Mouse (Mus musculus) forebrain, embryonic 14.5 days (tissue): ENCODE results near the gene Sugp2. TPM values are rescaled to one million over a fixed set of nuclear protein-coding genes. Genes with fewer than 3 reads are reported as not detected.

Experiments
- ATAC-seq: fragments of 200-750 bp; cut with Nextera tagmentation; 2 replicates; pipeline ENCODE4 v1.8.0; 2017; ENCODE audit warnings: mild to moderate bottlenecking, moderate library complexity
- DNase-seq: peaks from one replicate; pipeline ENCODE4 v3.0.0-alpha.2; 2015; ENCODE audit warnings: low spot score
- H3K27ac ChIP-seq: fragments of 300-500 bp; sonication (generic); 2 replicates; pipeline ENCODE4 v1.5.1; 2014; ENCODE audit warnings: low read depth, mild to moderate bottlenecking, control low read depth, low read length, moderate library complexity
- H3K27me3 ChIP-seq: fragments of 300-500 bp; sonication (generic); replicated peaks from 2 replicates; pipeline ENCODE4 v1.6.1; 2014; ENCODE audit warnings: low read length, control low read depth, mixed read lengths; ENCODE audit not compliant: control insufficient read depth, insufficient read depth
- H3K36me3 ChIP-seq: fragments of 300-500 bp; sonication (generic); 2 replicates; pipeline ENCODE4 v1.6.1; 2014; ENCODE audit warnings: low read length, control low read depth; ENCODE audit not compliant: control insufficient read depth, insufficient read depth
- H3K4me1 ChIP-seq: fragments of 300-500 bp; sonication (generic); 2 replicates; pipeline ENCODE4 v1.6.1; 2014; ENCODE audit warnings: antibody characterized with exemption, low read length, control low read depth; ENCODE audit not compliant: control insufficient read depth, insufficient read depth
- H3K4me2 ChIP-seq: fragments of 300-500 bp; sonication (generic); 2 replicates; pipeline ENCODE4 v1.6.1; 2014; ENCODE audit warnings: mild to moderate bottlenecking, control low read depth, low read length
- H3K4me3 ChIP-seq: fragments of 300-500 bp; sonication (generic); 2 replicates; pipeline ENCODE4 v1.5.1; 2014; ENCODE audit warnings: low read depth, low read length, control low read depth
- H3K9ac ChIP-seq: fragments of 300-500 bp; sonication (generic); 2 replicates; pipeline ENCODE4 v1.6.1; 2014; ENCODE audit warnings: mild to moderate bottlenecking, low read length, control low read depth, moderate library complexity
- H3K9me3 ChIP-seq: fragments of 300-500 bp; sonication (generic); replicated peaks from 2 replicates; pipeline ENCODE4 v1.6.1; 2016; ENCODE audit warnings: low read length, control low read depth, mixed read lengths; ENCODE audit not compliant: control insufficient read depth
- WGBS: fragments of 180-500 bp; shearing (Covaris S2); extraction: QIAGEN DNeasy Blood & Tissue Kit; methylation state at CpG from one replicate; pipeline ENCODE4 v1.1.7; 2014; 5-methylcytosine and 5-hydroxymethylcytosine counted together
- polyA plus RNA-seq: library from polyadenylated mRNA; unstranded; fragments of >200 nt; fragmentation: Nextera tagmentation; extraction: Ambion mirVana; gene quantifications from 2 replicates; pipeline ENCODE4 v1.2.1, GENCODE M21; 2014

Gene Sugp2
- polyA plus RNA-seq, 1 experiment from 2014 or later: 55.6 TPM

GRCm38 (mm10) chr8:70327512-70327911, 93.5 kb downstream of the Sugp2 start:
- peaks cover 18% of the 10 kb centered on the region for H3K4me1 ChIP-seq
- peaks cover 68% of the 10 kb centered on the region for H3K36me3 ChIP-seq
- DNase-seq (no peak), ATAC-seq (no peak)
- WGBS: 93% methylated on average over 6 of the region's 6 CpGs
- H3K27me3 ChIP-seq: no peaks in the 10 kb centered on the region
- no peak overlapping the region for H3K27ac ChIP-seq
- no peak overlapping the region for H3K9ac ChIP-seq
- H3K4me2 ChIP-seq: no peak overlapping the region
- no peak overlapping the region for H3K4me3 ChIP-seq
- H3K9me3 ChIP-seq: no peaks in the 10 kb centered on the region

GRCm38 (mm10) chr8:70329124-70329834, 95.3 kb downstream of the Sugp2 start, which contains the start of gene Gdf1:
Gdf1 (plus strand) TSS chr8:70329817.
- no peak within 1 kb of the TSS for H3K4me3 ChIP-seq
- peaks cover 18% of the 10 kb centered on the region for H3K4me1 ChIP-seq
- no peak within 1 kb of the TSS for H3K27ac ChIP-seq
- H3K4me2 ChIP-seq: peak within 1 kb of the TSS; percentile 28; the same call in 1 of the 2 replicates
- DNase-seq: no peak
- H3K9ac ChIP-seq: peak within 1 kb of the TSS; percentile 37
- H3K36me3 ChIP-seq: peaks cover 70% of the 10 kb centered on the region
- WGBS: 29% methylated on average over 14 of the region's 14 CpGs
- no peaks in the 10 kb centered on the region for H3K27me3 ChIP-seq
- no peaks in the 10 kb centered on the region for H3K9me3 ChIP-seq
- no peak for ATAC-seq

Other genes starting within 250 kb of the Sugp2 start
- gene Gatad2a, start 237.8 kb upstream of the Sugp2 start, polyA plus RNA-seq: 28.8 and 30.5 TPM in 2 replicates
- 67.4 and 78.1 TPM in 2 replicates for gene Mau2, start 191.5 kb upstream of the Sugp2 start, polyA plus RNA-seq
- 43.5 and 45.5 TPM in 2 replicates for gene Sugp1, start 191.4 kb upstream of the Sugp2 start, polyA plus RNA-seq
- 0.11 and 0.73 TPM in 2 replicates for gene Tm6sf2, start 161.3 kb upstream of the Sugp2 start, polyA plus RNA-seq
- gene Hapln4, start 150.8 kb upstream of the Sugp2 start, polyA plus RNA-seq: 0.19 and 0.28 TPM in 2 replicates
- 75.4 and 94.1 TPM in 2 replicates for gene Ncan, start 113.4 kb upstream of the Sugp2 start, polyA plus RNA-seq
- gene Nr2c2ap, start 102.9 kb upstream of the Sugp2 start, polyA plus RNA-seq: 41.4 and 46.0 TPM in 2 replicates
- 8.7 and 9.2 TPM in 2 replicates for gene Rfxank, start 95.1 kb upstream of the Sugp2 start, polyA plus RNA-seq
- gene Borcs8, start 94.7 kb upstream of the Sugp2 start, polyA plus RNA-seq: 66.2 and 76.7 TPM in 2 replicates
- gene Mef2b, start 94.5 kb upstream of the Sugp2 start, polyA plus RNA-seq: 0.30 and 0.77 TPM in 2 replicates
- 36.7 and 40.8 TPM in 2 replicates for gene Tmem161a, start 61.9 kb upstream of the Sugp2 start, polyA plus RNA-seq
- gene Slc25a42, start 21.9 kb upstream of the Sugp2 start, polyA plus RNA-seq: 2.3 and 3.3 TPM in 2 replicates
- 79.2 and 96.7 TPM in 2 replicates for gene Armc6, start 240 bp downstream of the Sugp2 start, polyA plus RNA-seq
- 31.5 and 42.8 TPM in 2 replicates for gene Homer3, start 48.6 kb downstream of the Sugp2 start, polyA plus RNA-seq
- gene Ddx49, start 68.3 kb downstream of the Sugp2 start, polyA plus RNA-seq: 51.5 and 52.3 TPM in 2 replicates
- 305 and 332 TPM in 2 replicates for gene Cope, start 68.3 kb downstream of the Sugp2 start, polyA plus RNA-seq
- 20.8 and 27.6 TPM in 2 replicates for gene Cers1, start 81.5 kb downstream of the Sugp2 start, polyA plus RNA-seq
- gene Gdf1, start 95.6 kb downstream of the Sugp2 start, polyA plus RNA-seq: 2.1 and 4.2 TPM in 2 replicates
- 11.8 and 14.0 TPM in 2 replicates for gene Upf1, start 119.1 kb downstream of the Sugp2 start, polyA plus RNA-seq
- 0.48 TPM in 1 of 2 replicates, not detected in the other for gene Comp, start 139.3 kb downstream of the Sugp2 start, polyA plus RNA-seq
- gene Crtc1, start 205.4 kb downstream of the Sugp2 start, polyA plus RNA-seq: 23.9 and 30.7 TPM in 2 replicates
- 19.3 and 19.6 TPM in 2 replicates for gene Klhl26, start 242.7 kb downstream of the Sugp2 start, polyA plus RNA-seq